Mouse (Mus musculus) E14TG2a.4 (cell line): ENCODE measurements at regions not wholly inside any gene's neighbourhood (a gene's known extent, or its start where the extent isn't known, plus 50 kb on each side); places are given as distances from the start of the nearest gene placed in this dataset.

Experiments used
- CTCF ChIP-seq: conservative IDR thresholded peaks from 2 replicates; pipeline ENCODE4 v1.5.1; 2014; ENCODE audit warnings: low read length
- POU5F1 ChIP-seq: IDR thresholded peaks from 2 replicates; pipeline ENCODE4 v1.6.1; 2014; ENCODE audit warnings: low read length, borderline replicate concordance

DNA sequence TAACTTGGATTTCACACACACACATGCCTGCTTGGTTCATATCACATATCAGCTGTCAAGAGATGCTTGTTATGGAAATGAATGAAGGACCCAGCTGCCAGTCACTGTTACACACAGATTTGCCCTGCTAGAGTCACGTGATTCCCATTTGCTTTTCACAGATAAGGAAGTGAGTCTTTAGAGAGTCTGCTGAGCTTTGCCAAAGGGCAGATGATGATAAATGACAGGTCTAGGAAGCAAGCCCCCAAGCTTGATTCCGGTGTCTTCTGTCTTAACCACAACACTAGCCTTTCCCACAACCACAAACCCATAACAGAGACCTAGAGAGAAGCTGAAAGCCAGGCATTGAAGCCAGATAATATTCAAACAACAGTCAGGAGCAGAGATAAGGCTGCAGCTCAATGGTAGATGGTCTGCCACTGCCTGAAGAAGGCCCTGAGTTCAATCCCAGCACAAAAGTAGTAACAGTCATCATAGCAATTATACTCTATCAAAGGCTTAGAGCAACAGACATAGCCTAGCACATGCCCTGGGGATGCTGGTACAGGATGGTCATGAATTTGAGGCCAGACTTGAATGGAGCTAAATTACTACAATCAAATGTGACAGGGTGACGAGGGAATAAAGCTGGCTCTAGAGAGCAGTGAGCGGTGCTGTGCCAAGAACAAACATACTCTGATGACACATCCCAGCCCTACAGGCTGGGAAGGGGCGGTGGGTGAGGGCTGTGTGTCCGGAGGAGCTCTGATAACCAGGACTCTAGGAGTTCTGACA, 89.0 kb upstream of the H2afz start:
- TF ChIP-seq CTCF (no peak), POU5F1 (no peak)
